Mouse (Mus musculus): ENCODE results near the gene Snx11.

GRCm38 (mm10) chr11:96764511-96765350 lies 12.6 kb downstream of the Snx11 start:
- TF ChIP-seq GATA1 (IDR thresholded peaks at IDR 0.05; ENCODE audit: borderline replicate concordance, low read length) (no peak), FLI1 (IDR thresholded peaks at IDR 0.05; ENCODE audit: low read length) (no peak)
